Mouse (Mus musculus): Measurements from ENCODE around the gene Ino80.
"Not testable (repeated sequence)": the region's sequence is repeated elsewhere in the genome, so short reads cannot be mapped to it uniquely, and the experiment has no call there.

Gene Ino80

DNA sequence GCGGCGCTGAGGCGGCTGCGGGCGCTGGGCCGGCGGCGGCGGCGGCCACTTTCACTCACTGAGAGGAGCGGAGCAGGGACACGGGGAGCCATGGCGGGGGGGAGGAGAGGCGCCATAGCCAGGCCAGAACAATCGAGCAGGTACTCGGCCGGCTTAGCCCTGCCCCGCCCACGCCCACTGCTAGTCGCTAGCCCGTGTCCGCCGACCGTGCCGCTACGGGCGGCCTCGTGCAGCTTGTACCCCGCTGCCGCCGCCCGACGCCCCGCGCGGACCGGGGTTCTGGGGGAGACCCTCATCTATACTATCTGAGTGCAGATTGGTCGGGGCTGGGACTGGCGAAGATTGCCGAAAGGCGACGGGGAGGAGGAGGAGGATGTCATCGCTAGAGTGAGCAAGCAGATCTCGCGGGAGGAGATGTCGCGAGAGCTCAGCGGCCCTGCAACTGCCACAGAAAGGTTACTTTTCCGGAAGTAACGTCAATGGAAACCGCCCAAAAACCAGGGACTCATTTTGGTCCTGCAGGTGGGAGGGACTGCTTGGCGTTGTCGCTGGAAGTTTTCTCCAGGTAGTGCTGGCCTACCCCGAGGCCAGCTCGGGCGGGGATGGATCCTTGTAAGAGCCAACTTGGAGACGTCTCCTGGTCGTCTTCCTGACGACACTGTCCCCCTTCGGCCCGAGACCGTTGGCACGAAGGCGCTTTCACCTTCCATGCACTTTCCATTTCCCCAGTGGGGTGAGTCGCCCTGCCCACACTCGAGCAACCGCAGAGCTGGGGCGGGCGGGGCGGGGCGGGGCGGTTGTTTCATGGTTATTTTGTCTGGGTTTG, at the start of gene Ino80:
Gene Ino80, minus strand, starts transcription at position 117 of the 826 bp plus-strand sequence.
- peak; percentile 96 to 99 for DNase-seq (ENCODE audit: low spot score in 2 of 2)

DNA sequence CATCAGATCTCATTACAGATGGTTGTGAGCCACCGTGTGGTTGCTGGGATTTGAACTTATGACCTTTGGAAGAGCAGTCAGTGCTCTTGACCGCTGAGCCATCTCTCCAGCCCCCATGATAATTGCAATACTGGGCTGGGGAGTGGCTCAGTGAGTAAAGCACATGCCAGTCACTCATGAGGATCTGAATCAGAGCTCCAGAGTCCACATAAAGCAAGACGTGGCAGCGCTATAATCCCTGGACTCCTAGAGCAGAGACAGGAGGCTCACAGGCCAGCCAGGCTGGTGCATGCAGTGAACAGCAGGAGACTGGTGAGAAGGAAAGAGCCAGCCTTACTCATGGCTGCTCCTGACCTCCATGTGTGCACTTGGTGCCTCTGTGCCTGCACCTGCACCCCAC, 47.9 kb upstream of the Ino80 start:
- DNase-seq (ENCODE audit: low spot score in 2 of 2), result no peak

DNA sequence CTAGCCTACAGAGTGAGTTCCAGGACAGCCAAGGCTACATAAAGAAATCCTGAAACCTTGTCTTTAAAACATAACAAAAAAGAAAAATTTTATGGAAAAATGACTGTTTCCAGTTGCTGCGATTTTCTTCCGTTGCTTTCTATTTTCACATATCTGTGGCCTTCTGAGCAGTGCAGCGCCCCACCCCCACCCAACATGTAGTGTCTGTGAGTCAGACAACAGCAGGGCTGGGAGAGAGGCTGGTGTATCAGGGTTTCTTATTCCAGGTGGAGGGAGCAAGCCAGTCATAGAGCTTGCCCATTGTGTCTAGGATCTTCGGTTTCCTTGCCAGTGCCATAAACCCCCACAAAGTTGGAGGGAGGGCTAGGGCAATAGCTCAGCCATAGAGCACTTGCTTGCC, 46.3 kb upstream of the Ino80 start:
- no peak for DNase-seq (ENCODE audit: low spot score in 2 of 2)

DNA sequence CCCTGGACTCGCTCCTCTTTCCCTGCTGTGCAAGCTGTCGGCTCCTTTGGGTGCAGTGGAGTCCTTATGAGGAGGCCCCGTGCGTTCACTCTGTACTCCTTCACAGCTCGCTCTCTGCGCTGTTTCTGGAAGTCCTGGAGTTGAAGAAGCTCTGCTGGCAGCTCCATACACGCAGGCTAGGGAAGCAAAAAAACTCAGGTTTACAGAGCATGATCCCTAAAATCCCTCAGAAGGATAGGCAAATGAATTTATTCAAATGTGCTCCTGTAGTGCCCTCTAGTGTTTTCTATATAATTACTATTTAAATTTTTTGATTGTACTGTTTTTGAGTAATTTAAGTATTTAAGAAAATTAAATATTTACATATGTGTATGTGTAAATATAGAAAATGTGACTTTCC, 43.1 kb upstream of the Ino80 start:
- DNase-seq (ENCODE audit: low spot score in 2 of 2), result peak in 1 of 2 experiments; percentile 11

DNA sequence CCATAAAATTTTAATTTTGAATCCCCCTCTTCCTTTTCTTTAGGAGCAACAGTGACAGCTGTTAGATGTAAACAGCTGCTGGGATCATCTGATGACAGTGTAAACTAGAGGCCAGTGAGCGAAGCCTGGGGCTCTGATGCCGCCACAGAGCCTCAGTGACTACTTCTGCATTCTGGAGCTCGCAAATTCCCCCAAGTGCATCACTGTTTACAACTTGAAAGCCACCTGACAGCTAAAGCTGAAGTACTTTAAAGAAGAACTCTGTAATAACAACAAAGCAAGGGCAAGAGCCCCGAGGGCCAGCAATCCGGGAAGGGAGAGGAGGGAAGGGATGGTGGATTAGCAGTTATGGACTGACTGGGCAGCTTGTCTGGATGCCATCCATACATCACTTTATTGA, 39.3 kb upstream of the Ino80 start:
- no peak for DNase-seq (ENCODE audit: low spot score in 2 of 2)

DNA sequence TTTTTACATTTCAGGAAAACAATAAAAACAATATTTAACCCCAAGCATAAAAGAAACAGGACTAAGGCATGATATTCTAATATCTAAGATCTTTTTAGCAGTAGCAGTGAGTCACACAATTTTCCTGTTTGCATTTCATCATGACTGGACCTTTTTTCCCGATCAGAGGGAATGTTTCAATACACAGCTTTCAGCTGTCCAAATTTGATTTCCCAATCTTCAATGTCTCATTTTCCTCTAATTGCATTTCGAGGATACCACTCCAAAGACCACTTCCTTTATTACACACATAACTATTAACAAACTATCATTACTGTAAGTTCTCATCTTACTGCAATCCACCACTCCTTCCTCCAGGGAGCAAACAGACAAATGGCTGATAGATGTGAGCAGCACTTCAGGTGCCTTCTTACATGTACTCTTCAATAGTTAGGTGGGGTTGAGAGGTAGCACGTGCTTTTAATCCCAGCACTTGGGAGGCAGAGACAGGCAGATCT, 36.6 kb upstream of the Ino80 start:
- DNase-seq (ENCODE audit: low spot score in 2 of 2), result no peak

DNA sequence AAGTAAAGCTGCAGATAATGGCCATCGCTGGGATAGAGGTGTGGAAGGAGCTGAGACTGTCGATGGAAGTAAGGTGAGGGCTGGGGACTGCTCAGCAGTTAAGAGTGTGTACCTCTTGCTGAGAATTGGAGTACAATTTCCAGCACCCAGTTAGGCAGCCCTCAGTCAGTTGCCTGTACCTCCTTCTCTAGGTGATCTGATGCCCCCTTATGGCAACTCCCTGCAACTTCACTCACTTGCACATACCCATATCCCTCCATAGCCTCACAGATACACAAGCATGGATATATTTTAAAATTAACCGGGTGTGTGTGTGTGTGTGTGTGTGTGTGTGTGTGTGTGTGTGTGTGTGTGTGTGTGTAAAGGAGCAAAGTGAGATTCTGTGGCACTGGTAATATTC, 34.8 kb upstream of the Ino80 start:
- DNase-seq (ENCODE audit: low spot score in 2 of 2), result no peak

DNA sequence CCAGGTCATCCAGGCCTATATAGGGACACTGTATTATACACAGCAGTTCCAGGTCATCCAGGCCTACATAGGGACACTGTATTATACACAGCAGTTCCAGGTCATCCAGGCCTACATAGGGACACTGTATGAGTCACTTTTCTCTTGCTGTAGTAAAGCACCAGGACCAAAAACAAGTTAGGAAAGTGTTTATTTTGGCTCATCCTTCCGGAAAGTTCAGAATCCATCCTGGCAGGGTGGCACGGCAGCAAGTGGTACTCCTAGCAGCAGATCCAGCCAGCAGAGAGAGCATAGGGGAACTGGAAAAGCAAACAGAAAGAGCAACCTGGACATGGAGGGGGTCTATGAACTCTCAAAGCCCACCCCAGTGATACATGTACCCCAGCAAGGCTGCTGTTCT, 33.4 kb upstream of the Ino80 start:
- no peak for DNase-seq (ENCODE audit: low spot score in 2 of 2)

DNA sequence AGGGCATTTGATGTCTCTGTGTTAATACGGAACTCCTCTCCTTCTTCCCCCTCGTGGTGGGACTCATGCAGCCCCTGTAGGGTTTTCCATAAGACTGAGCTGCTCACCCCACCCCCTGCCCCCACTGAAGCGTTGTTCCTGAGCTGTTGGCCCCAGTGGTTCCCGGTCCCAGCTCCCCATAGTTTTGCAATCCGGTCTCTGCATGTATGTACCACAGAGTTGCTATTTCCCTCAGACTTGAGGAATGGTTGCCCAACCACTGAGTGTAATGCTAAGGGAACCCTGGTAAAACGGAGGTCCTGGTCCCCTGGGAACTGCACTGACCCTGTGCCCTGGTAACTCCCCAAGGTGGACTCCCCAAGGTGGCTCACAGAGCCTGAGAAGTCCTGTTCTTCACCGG, 31.0 kb upstream of the Ino80 start:
- DNase-seq (ENCODE audit: low spot score in 2 of 2), result not testable (repeated sequence)

DNA sequence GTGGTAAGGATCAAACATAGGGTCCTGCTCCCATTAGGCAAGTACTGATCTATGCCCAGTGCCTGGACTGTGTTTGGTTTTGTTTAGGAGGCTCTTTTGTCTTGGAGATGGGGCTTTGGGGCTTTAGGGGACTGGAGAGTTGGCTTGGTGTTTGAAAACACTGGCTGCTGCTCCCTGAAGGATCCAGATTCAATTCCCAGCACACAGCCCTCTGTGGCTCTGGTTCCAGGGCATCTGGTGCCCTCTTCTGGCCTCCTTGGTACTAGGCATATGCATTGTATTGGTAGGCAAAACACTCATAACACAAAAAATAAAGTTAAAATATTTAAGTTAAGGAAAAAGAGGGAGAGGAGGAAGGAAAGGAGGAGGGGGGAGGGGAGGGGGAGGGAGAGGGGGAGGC, 29.6 kb upstream of the Ino80 start:
- DNase-seq (ENCODE audit: low spot score in 2 of 2), result no peak

DNA sequence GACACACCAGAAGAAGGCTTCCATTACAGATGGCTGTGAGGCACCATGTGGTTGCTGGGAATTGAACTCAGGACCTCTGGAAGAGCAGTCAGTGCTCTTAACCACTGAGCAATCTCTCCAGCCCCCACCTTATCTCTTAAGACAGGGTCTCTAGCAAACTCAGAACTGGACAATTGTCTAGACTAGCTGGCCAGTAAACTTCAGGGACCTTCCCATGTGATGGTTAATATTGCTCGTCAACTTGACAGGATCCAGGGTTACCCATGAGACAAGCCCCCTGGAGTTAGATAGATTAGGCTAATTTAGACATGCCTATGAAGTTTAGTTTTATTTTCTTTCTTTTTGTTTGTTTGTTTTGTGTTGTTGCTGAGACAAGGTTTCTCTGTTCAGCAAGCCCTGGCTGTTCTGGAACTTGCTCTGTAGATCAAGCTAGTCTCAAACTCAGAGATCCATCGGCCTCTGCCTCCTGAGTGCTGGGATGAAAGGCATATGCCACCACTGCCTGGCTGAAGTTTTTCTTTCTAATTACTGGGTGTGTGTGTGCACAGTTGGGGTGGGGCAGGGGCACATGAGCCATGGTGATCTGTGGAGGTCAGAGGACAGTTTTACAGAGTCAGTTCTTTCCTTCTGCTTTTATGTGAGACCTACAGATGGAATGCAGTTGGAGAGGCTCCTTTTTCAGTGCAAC, 23.6 kb upstream of the Ino80 start:
- no peak for DNase-seq (ENCODE audit: low spot score in 2 of 2)

DNA sequence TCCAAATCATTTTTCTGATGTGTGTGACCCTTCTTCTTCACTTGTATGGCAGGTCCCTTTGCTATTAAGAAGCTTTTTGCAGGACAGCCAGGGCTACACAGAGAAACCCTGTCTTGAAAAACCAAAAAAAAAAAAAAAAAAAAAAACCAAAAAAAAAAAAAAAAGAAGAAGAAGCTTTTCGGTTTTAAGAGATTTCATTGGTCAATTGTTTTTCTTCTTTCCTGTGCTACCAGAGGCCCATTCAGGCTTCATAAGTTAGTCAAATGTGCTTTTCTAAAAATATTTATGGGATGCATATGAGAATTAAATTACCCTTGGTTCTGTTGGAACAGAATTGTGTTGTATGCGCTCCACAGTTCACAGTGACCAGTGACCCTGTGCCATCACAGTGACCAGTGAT, 21.4 kb upstream of the Ino80 start:
- no peak for DNase-seq (ENCODE audit: low spot score in 2 of 2)

DNA sequence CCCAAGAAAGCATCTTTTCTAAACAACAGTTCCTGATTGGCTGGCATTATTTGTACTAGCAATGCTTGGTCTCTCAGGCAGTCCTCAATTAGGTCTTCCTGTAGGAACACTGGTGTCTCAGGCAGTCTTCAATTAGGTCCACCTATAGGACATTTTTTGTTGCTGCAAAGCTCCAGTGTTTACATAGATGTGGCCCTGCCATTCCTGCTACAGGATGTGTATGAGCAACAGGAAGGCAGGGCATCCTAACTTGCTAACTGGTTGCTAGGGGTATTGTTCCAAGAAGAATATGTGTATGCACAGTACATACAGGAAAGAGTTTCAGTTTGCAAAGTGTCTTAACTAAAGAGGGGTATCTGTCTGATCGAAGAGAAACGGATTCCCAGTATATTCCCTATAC, 18.6 kb upstream of the Ino80 start:
- no peak for DNase-seq (ENCODE audit: low spot score in 2 of 2)

DNA sequence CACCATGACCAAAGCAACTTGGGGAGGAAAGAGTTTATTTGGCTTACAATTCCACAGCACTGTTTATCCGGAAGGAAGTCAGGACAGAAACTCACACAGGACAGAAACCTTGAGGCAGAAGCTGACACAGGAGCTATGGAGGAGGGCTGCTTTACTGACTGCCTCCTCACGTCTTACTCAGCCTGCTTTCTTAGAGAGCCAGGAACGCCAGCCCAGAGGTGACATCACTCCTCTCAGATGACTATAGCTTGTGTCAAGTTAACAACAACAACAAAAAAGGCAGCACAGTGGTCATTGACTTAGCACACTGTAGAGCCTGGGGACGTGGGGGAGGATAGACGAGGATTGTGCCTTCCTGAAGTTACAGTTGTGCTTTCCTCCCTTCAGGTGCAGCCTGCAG, 14.5 kb upstream of the Ino80 start:
- no peak for DNase-seq (ENCODE audit: low spot score in 2 of 2)

DNA sequence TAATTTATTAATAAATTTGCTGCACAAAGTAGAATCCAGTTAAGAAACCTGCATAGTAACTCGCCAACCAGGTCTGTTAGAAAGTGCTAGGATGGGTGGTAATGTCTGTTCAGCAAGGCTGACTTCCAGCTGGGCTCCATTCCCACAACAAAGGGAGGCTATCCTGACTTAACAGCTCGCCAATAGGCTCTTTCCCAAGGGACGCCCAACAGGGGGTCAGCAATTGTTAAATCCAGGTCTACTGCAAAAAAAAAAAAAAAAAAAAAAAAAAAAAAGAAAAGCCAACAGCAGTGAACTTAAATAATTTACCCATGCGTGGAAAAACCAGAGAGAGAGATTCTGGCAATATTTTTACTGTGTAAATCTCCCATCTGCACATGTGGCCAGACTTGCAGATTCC, 9.0 kb upstream of the Ino80 start:
- DNase-seq (ENCODE audit: low spot score in 2 of 2), result no peak

DNA sequence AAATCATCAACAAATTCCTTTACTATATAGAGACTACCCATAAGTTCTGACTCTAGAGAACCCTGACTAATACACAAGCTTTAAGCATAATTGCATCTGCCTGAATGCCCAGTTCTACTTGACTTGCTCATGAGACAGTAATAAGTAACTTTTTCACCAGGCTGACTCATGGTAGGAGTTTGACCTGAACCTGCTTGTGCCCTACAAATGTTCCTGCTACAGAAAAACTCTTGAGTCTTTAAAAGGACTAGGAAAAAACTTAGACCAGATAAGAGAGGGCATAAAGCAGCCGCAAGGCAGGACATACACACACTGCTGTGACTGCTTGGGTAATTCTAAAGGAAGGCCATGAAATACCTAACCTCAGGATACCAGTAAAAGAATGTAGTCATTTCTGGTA, 4.8 kb upstream of the Ino80 start:
- no peak for DNase-seq (ENCODE audit: low spot score in 2 of 2)

DNA sequence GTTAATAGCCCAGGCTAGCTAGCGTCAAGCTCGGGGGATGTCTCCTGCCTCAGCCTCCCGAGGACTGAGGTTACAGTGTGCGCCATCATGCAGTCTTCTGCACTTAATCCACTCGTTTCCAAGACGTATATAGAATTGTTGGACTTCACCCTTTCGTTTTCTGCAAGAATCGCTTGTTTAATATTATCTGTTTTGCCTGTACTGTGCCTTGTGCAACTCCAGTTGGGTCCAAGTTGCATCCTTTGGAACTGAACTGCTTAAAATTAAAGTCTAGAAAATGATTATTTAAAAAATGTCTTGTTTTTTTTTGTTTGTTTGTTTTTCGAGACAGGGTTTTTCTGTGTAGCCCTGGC, 886 bp upstream of the Ino80 start:
- no peak for DNase-seq (ENCODE audit: low spot score in 2 of 2)

DNA sequence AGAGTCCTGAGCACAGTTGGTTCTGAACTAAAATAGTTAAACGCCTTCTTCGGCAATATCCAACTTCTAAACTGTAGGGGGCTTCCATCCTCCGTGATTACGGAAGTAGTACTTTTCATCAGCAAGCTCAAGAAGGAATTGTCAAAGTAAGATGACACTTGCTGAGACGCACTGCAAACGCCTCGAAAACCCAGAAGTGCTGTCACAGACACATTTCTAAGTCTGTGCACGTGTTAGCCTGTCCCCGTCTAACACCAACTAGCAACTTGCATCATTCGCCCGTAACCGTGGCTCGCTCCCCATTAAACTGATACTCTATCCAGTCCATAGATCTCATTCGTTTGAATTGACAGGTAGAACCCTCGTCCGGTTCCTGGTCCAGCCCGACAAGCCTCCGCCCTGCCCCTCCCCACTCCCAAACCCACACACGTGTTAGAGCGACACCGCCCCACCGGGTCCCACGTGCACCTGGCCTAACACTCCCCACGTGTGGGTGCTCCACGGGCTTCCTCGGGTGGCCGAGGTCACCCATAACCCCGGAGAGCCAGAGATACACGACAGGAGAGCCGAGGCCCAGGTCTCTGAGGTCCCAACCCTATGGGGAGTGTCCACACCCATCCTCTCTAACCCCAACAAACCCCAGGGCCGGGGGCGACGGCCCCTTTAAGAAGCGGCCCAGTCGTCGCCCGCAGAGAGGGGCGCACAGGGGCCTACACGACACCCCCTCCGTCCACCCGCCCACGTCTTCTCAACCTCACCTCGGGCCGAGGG, 681 bp downstream of the Ino80 start:
- DNase-seq (ENCODE audit: low spot score in 2 of 2), result peak; percentile 30 to 59

DNA sequence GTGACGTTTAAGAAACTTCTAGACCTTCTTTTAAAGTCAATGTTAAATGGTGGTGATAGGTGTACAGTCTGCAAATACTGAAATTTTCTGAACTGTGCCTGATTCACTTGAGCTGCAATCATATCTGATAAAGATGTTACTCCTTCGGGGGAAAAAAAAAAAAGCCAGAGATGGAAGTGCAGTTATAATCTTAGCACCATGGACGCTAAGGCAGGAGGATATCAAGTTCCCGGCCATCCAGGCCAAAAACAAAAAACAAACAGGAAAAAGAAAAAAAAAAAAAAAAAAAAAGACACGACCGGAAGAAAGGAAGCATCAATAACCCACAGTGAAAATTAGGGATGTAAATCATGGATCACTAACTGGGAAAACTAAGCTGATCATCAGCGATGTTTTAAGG, 1.3 kb downstream of the Ino80 start:
- no peak for DNase-seq (ENCODE audit: low spot score in 2 of 2)

DNA sequence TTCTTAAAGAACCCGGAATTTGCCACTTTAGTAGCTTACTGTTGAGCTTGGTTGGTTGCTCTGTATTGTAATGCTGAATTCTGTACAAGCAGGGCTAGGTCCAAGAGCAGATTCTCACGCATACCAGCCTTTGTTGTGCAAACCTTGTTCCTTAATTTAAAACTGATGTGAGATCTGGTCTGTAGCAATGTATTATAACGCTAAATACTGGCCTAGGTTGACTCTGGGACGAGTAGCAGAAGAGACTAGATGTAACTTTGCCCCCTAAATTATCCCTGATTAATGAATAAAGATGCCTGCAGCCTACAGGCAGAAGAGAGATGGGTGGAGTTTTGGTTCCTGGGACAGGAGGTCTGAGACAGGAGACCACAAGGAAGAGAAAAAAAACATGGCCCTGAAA, 13.5 kb downstream of the Ino80 start:
- no peak for DNase-seq (ENCODE audit: low spot score in 2 of 2)

DNA sequence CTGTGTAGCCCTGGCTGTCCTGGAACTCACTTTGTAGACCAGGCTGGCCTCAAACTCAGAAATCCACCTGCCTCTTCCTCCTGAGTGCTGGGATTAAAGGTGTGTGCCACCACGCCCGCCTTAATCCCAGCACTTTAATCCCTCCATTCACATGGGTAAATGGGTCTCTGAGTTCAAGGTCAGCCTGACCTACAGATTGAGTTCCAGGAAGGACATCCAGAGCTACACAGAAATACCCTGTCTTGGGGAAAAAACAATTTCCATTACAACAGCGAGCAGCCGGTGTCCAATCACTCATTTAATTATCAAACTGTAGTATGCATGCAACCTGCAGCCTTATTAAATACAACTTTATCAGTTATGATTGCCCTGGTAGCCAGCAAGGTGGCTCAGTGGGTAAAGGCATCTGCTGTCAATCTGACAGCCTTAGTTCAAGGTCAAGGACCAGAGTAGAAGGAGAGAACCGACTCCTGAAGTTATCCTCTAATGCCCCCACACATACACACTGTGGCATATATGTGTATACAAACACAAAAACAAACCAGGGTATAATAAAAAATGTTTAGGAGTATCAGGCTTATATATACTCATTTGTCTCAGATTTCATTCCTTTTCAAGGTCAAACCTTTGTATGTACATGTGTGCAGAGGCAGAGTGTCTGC, 14.2 kb downstream of the Ino80 start:
- no peak for DNase-seq (ENCODE audit: low spot score in 2 of 2)

DNA sequence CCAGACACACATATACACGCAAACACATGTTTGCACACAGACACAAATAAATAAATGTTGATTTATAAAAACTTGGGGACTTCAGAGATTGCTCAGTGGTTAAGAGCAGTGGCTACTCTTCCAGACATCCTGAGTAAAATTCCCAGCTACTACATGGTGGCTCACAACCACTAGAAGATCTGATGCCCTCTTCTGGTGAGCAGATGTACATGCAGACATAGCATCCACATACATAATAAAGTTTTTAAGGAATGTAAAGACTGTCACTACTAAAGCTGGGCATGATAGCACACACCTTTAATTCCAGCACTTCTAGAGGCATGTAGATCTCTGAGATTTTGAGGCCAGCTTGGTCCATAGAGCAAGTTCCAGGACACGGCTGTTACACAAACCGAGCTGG, 16.5 kb downstream of the Ino80 start:
- no peak for DNase-seq (ENCODE audit: low spot score in 2 of 2)
